Mouse (Mus musculus): ENCODE data around the gene Cdh13. TPM values are rescaled to one million over a fixed set of nuclear protein-coding genes. Genes with fewer than 3 reads are reported as not detected.

Gene Cdh13
- polyA plus RNA-seq, 1 experiment, result 38.3 TPM

GRCm38 (mm10) chr8:118983724-118984123, 700.2 kb downstream of the Cdh13 start:
- Histone ChIP-seq H3K27ac (ENCODE audit: insufficient read depth, low read length) (no peak overlapping the region), H3K4me3 (ENCODE audit: insufficient read depth, low read length) (no peak overlapping the region), H3K4me1 (ENCODE audit: control insufficient read depth, insufficient read depth, low read length) (no peaks in the 10 kb centered on the region)
- TF ChIP-seq CTCF (IDR thresholded peaks at IDR 0.05; ENCODE audit: extremely low read depth, insufficient read depth, low read length), result no peak
- TF ChIP-seq POLR2A (IDR thresholded peaks at IDR 0.05; ENCODE audit: extremely low read depth, insufficient read depth, low read length), result no peak

GRCm38 (mm10) chr8:118986796-118987195, 703.3 kb downstream of the Cdh13 start:
- TF ChIP-seq CTCF (IDR thresholded peaks at IDR 0.05; ENCODE audit: extremely low read depth, insufficient read depth, low read length) (no peak), POLR2A (IDR thresholded peaks at IDR 0.05; ENCODE audit: extremely low read depth, insufficient read depth, low read length) (no peak)
- H3K4me3 ChIP-seq (ENCODE audit: insufficient read depth, low read length), result no peak overlapping the region

GRCm38 (mm10) chr8:118995641-118996188, 712.2 kb downstream of the Cdh13 start:
- Histone ChIP-seq H3K4me3 (ENCODE audit: insufficient read depth, low read length) (no peak overlapping the region), H3K27ac (ENCODE audit: insufficient read depth, low read length) (no peak overlapping the region), H3K4me1 (ENCODE audit: control insufficient read depth, insufficient read depth, low read length) (no peaks in the 10 kb centered on the region)
- no peak for TF ChIP-seq POLR2A (IDR thresholded peaks at IDR 0.05; ENCODE audit: extremely low read depth, insufficient read depth, low read length)
- no peak for TF ChIP-seq CTCF (IDR thresholded peaks at IDR 0.05; ENCODE audit: extremely low read depth, insufficient read depth, low read length)

More at GRCm38 (mm10) chr8:118986796-118987195, 703.3 kb downstream of the Cdh13 start:
- Histone ChIP-seq H3K4me1 (ENCODE audit: control insufficient read depth, insufficient read depth, low read length) (no peaks in the 10 kb centered on the region), H3K27ac (ENCODE audit: insufficient read depth, low read length) (no peak overlapping the region)

- Histone ChIP-seq H3K4me1 (ENCODE audit: control insufficient read depth, insufficient read depth, low read length) (no peaks in the 10 kb centered on the region), H3K4me3 (ENCODE audit: insufficient read depth, low read length) (no peak overlapping the region), H3K27ac (ENCODE audit: insufficient read depth, low read length) (no peak overlapping the region)
- TF ChIP-seq POLR2A (IDR thresholded peaks at IDR 0.05; ENCODE audit: extremely low read depth, insufficient read depth, low read length), result no peak
- TF ChIP-seq CTCF (IDR thresholded peaks at IDR 0.05; ENCODE audit: extremely low read depth, insufficient read depth, low read length), result no peak
These were observed 717.1 kb downstream of the Cdh13 start for GRCm38 (mm10) chr8:119000595-119000994.

- H3K27ac ChIP-seq (ENCODE audit: insufficient read depth, low read length), result no peak overlapping the region
- H3K4me1 ChIP-seq (ENCODE audit: control insufficient read depth, insufficient read depth, low read length), result no peaks in the 10 kb centered on the region
- H3K4me3 ChIP-seq (ENCODE audit: insufficient read depth, low read length), result no peak overlapping the region
- TF ChIP-seq CTCF (IDR thresholded peaks at IDR 0.05; ENCODE audit: extremely low read depth, insufficient read depth, low read length) (no peak), POLR2A (IDR thresholded peaks at IDR 0.05; ENCODE audit: extremely low read depth, insufficient read depth, low read length) (no peak)
These were observed 721.3 kb downstream of the Cdh13 start for GRCm38 (mm10) chr8:119004821-119005220.

GRCm38 (mm10) chr8:119018675-119019074, 735.1 kb downstream of the Cdh13 start:
- TF ChIP-seq POLR2A (IDR thresholded peaks at IDR 0.05; ENCODE audit: extremely low read depth, insufficient read depth, low read length) (no peak), CTCF (IDR thresholded peaks at IDR 0.05; ENCODE audit: extremely low read depth, insufficient read depth, low read length) (no peak)
- peaks cover 6% of the 10 kb centered on the region for H3K4me1 ChIP-seq (ENCODE audit: control insufficient read depth, insufficient read depth, low read length)
- H3K4me3 ChIP-seq (ENCODE audit: insufficient read depth, low read length), result no peak overlapping the region
- H3K27ac ChIP-seq (ENCODE audit: insufficient read depth, low read length), result no peak overlapping the region

GRCm38 (mm10) chr8:119020781-119021180, 737.2 kb downstream of the Cdh13 start:
- H3K4me1 ChIP-seq (ENCODE audit: control insufficient read depth, insufficient read depth, low read length), result peaks cover 6% of the 10 kb centered on the region
- TF ChIP-seq CTCF (IDR thresholded peaks at IDR 0.05; ENCODE audit: extremely low read depth, insufficient read depth, low read length) (no peak), POLR2A (IDR thresholded peaks at IDR 0.05; ENCODE audit: extremely low read depth, insufficient read depth, low read length) (no peak)
- no peak overlapping the region for H3K4me3 ChIP-seq (ENCODE audit: insufficient read depth, low read length)
- no peak overlapping the region for H3K27ac ChIP-seq (ENCODE audit: insufficient read depth, low read length)

GRCm38 (mm10) chr8:119021478-119021877, 737.9 kb downstream of the Cdh13 start:
- peak overlapping the region; percentile 56 for H3K27ac ChIP-seq (ENCODE audit: insufficient read depth, low read length)
- no peak overlapping the region for H3K4me3 ChIP-seq (ENCODE audit: insufficient read depth, low read length)
- TF ChIP-seq POLR2A (IDR thresholded peaks at IDR 0.05; ENCODE audit: extremely low read depth, insufficient read depth, low read length) (no peak), CTCF (IDR thresholded peaks at IDR 0.05; ENCODE audit: extremely low read depth, insufficient read depth, low read length) (no peak)
- H3K4me1 ChIP-seq (ENCODE audit: control insufficient read depth, insufficient read depth, low read length), result peaks cover 6% of the 10 kb centered on the region

GRCm38 (mm10) chr8:119022301-119022870, 738.9 kb downstream of the Cdh13 start:
- H3K27ac ChIP-seq (ENCODE audit: insufficient read depth, low read length), result no peak overlapping the region
- no peak overlapping the region for H3K4me3 ChIP-seq (ENCODE audit: insufficient read depth, low read length)
- peaks cover 6% of the 10 kb centered on the region for H3K4me1 ChIP-seq (ENCODE audit: control insufficient read depth, insufficient read depth, low read length)
- TF ChIP-seq POLR2A (IDR thresholded peaks at IDR 0.05; ENCODE audit: extremely low read depth, insufficient read depth, low read length) (no peak), CTCF (IDR thresholded peaks at IDR 0.05; ENCODE audit: extremely low read depth, insufficient read depth, low read length) (0 out of 2 replicates have a peak, but pooled peaks have one; percentile 17)

GRCm38 (mm10) chr8:119033398-119033797, 749.9 kb downstream of the Cdh13 start:
- no peak for TF ChIP-seq POLR2A (IDR thresholded peaks at IDR 0.05; ENCODE audit: extremely low read depth, insufficient read depth, low read length)
- no peak for TF ChIP-seq CTCF (IDR thresholded peaks at IDR 0.05; ENCODE audit: extremely low read depth, insufficient read depth, low read length)
- H3K27ac ChIP-seq (ENCODE audit: insufficient read depth, low read length), result no peak overlapping the region
- H3K4me1 ChIP-seq (ENCODE audit: control insufficient read depth, insufficient read depth, low read length), result no peaks in the 10 kb centered on the region
- H3K4me3 ChIP-seq (ENCODE audit: insufficient read depth, low read length), result no peak overlapping the region

All from cortical plate, adult 2 months (tissue).